Mouse (Mus musculus): ENCODE results near the gene Rbms2. TPM values are rescaled to one million over a fixed set of nuclear protein-coding genes. Genes with fewer than 3 reads are reported as not detected.
A peak's percentile ranks its signal among the peaks of the same experiment; 100 is the strongest.
"Not testable (repeated sequence)": the region's sequence is repeated elsewhere in the genome, so short reads cannot be mapped to it uniquely, and the experiment has no call there.

The Rbms2 gene
- polyA plus RNA-seq, 1 experiment from 2014 or later: 19.7 TPM

DNA sequence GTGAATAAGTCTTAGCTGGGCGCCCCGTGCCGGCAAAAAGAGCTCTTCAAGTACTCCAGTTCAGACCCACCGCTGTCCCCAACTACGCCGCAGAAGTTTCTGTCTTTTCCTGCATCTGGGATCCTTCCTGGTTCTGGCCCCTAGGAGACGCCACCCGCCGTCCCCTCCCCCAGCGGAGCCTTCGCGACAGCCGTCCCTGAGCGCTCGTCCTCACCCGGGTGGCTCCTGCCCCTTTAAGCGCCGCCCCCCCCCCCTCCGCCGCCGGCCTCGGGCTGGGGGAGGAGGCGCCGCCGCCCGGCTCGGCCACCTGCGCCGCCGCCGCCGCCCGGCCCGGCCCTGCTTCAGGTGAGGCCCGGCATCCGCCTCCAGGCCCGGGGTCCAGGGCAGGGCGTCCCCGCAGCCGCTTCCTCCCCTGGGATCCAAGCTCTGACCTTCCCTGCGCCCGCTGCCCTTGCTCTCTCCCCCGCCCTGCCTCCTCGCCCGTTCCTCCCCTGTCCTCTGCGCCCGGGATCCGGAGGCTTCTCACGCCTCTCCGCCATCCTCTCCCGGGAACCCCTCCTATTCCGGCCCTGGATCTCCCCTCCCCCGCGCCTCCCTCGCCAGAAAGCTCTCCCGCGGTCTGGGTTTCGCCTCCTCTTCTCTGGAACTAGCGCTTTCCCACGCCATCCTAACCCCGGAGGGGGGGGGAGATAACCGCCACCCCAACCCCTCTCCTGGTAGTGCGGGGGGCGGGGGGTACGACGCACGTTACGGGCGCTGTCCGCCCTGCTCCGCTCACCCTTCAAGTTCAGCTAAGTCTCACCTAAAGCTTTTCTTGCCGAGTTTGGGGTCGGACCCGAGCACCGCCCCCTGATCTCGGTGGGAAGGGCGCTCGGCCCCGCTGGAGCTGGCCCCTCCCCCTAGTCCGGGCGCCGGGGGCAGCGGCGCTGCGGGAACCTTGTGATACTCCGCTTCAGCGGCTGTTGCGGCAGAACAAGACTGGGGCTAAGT, 87.3 kb downstream of the Rbms2 start:
- Histone ChIP-seq H3K9me3 (ENCODE audit: control insufficient read depth, low read length) (no peaks in the 10 kb centered on the region), H3K4me1 (ENCODE audit: control insufficient read depth, insufficient read depth, low read length) (peaks cover 27% of the 10 kb centered on the region), H3K9ac (ENCODE audit: low read length) (peak overlapping the region; percentile 85), H3K36me3 (ENCODE audit: control insufficient read depth, insufficient read depth, low read length) (peaks cover 17% of the 10 kb centered on the region), H3K4me3 (ENCODE audit: low read depth, low read length) (peak overlapping the region; percentile 81), H3K27ac (ENCODE audit: low read depth, low read length) (peak overlapping the region; percentile 86), H3K4me2 (peak overlapping the region; percentile 85), H3K27me3 (ENCODE audit: control insufficient read depth, insufficient read depth, low read length) (no peaks in the 10 kb centered on the region)
- ATAC-seq (ENCODE audit: low FRiP score): peak; percentile 59
- under 1% methylated on average over 79 of the region's 88 CpGs for WGBS
- peak; percentile 97 for DNase-seq (ENCODE audit: low spot score, missing footprints)

DNA sequence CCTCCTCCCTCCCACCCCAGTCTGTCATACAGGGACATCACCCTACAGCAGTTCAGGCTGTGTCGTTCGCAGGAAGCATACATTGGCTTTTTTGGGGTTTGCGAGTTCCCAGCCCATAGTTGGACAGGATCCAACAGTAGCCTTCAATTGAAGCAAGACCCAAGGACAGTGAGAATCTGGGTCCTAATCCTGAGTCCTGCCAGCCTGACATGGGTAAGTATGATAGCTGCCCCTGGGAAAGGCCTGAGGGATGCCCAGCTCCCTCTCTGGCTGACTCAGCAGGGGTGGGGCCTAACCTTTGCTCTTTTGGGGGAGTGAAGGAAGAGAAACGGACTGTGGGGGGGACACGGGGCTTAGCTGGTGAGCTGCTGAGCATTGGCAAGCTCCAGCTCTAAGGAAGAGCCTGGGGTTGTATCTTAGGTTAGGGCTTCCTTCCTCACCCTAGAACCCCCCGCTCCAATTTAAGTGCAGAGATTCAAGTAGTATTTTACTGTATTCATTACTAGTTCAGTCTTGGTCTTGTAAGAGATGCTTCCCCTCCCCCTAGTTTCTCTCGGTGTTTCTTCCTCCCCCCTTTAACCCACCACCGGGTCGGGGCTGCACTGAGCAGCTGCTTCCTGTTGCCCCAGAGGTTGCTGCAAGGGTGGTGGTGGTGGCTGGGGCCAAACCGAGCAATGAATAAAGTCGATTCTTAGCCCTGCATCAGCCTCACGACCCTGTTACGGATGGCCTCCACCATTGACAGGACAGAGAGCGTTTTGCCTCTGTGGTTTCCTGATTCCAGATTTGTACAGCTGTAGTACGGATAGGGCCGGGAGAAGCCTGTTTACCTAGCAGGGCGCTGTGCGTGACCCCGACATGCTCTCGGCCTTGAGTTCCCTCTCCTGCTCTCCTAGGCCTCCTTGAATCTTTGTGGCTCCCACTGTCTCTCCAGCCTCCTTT, 88.3 kb downstream of the Rbms2 start, which contains the start of gene Baz2a:
Baz2a (plus strand) TSS at position 14 of the 942 bp plus-strand sequence.
- ATAC-seq (ENCODE audit: low FRiP score): peak; percentile 23
- peak within 1 kb of the TSS; percentile 85 for H3K9ac ChIP-seq (ENCODE audit: low read length)
- H3K36me3 ChIP-seq (ENCODE audit: control insufficient read depth, insufficient read depth, low read length): peaks cover 22% of the 10 kb centered on the region
- peak within 1 kb of the TSS; percentile 86 for H3K27ac ChIP-seq (ENCODE audit: low read depth, low read length)
- WGBS: 2% methylated on average over 20 of the region's 20 CpGs
- DNase-seq (ENCODE audit: low spot score, missing footprints): peak; percentile 91
- H3K9me3 ChIP-seq (ENCODE audit: control insufficient read depth, low read length): no peaks in the 10 kb centered on the region
- peaks cover 27% of the 10 kb centered on the region for H3K4me1 ChIP-seq (ENCODE audit: control insufficient read depth, insufficient read depth, low read length)
- peak within 1 kb of the TSS; percentile 81 for H3K4me3 ChIP-seq (ENCODE audit: low read depth, low read length)
- no peaks in the 10 kb centered on the region for H3K27me3 ChIP-seq (ENCODE audit: control insufficient read depth, insufficient read depth, low read length)
- H3K4me2 ChIP-seq: peak within 1 kb of the TSS; percentile 85

DNA sequence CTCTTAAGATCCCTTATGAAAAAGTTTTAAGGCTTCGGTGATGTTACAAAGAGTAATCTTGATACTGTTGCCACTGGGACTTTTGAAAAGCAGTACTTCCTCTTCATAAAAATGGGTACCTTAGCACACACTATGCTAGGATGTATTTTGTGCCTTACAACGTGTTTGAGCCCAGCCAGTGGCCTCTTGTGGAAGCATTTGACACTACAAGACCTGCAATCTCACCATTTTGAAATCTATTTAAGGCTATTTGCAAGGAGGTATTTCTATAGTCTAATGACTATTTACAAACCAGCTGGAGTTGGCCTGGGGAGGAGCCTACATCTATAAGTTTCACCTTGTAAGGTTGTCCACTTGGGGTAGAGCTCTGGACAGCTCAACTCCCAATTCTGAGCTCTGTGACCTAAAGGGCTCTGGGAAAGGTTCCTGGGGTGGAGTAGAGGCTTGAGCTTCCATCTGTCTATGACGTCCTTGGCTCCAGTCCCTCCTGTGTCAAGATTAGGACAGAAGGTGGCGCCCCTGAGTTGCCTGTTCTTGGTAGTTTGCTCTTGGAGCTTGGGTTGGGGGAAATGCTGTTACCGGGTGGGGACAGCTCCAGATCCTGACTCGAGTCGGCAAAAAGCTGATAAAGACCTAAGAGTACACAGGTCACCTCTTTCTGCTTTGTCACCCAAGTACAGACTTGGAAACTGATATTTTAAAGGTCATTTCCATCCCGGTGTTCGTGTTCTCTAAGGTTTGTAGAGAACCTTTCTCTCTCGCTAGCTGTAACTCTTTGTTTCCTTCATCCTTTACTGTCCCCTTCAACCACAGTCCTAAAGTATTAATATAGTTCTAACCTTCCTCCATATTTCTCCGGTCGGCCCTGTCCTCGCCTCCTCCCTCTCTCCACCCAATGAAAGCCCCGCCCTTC, 89.2 kb downstream of the Rbms2 start:
- Histone ChIP-seq H3K9me3 (ENCODE audit: control insufficient read depth, low read length) (no peaks in the 10 kb centered on the region), H3K9ac (ENCODE audit: low read length) (no peak overlapping the region), H3K36me3 (ENCODE audit: control insufficient read depth, insufficient read depth, low read length) (peaks cover 27% of the 10 kb centered on the region), H3K27ac (ENCODE audit: low read depth, low read length) (no peak overlapping the region), H3K27me3 (ENCODE audit: control insufficient read depth, insufficient read depth, low read length) (no peaks in the 10 kb centered on the region), H3K4me2 (peak overlapping the region; percentile 85), H3K4me3 (ENCODE audit: low read depth, low read length) (peak overlapping the region; percentile 81), H3K4me1 (ENCODE audit: control insufficient read depth, insufficient read depth, low read length) (peaks cover 27% of the 10 kb centered on the region)
- 10% methylated on average over 14 of the region's 14 CpGs for WGBS
- ATAC-seq (ENCODE audit: low FRiP score) (peak; percentile 38), DNase-seq (ENCODE audit: low spot score, missing footprints) (peak; percentile 99)

DNA sequence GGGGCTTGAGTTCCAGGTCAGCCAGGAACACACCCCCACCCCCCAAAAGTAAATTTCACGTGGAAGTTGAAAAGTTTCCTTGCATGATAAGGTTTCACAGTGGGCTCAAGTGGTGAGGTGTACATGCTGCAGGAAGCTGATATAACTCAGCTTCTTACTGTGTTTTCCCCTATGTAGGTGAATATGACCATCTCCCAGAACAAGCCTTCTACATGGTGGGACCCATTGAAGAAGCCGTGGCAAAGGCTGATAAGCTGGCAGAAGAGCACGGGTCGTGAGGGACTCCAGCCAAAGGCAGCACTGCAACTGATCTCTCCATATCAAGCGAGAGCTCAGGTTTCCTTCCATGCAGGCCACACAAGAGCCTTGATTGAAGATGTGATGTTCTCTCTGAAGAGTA, 90.3 kb downstream of the Rbms2 start:
- Histone ChIP-seq H3K27ac (ENCODE audit: low read depth, low read length) (no peak overlapping the region), H3K4me2 (no peak overlapping the region), H3K27me3 (ENCODE audit: control insufficient read depth, insufficient read depth, low read length) (no peaks in the 10 kb centered on the region), H3K4me3 (ENCODE audit: low read depth, low read length) (no peak overlapping the region), H3K36me3 (ENCODE audit: control insufficient read depth, insufficient read depth, low read length) (peaks cover 36% of the 10 kb centered on the region), H3K9ac (ENCODE audit: low read length) (no peak overlapping the region), H3K9me3 (ENCODE audit: control insufficient read depth, low read length) (no peaks in the 10 kb centered on the region), H3K4me1 (ENCODE audit: control insufficient read depth, insufficient read depth, low read length) (peaks cover 29% of the 10 kb centered on the region)
- ATAC-seq (ENCODE audit: low FRiP score): no peak
- WGBS: 82% methylated on average over 5 of the region's 5 CpGs
- DNase-seq (ENCODE audit: low spot score, missing footprints): no peak

DNA sequence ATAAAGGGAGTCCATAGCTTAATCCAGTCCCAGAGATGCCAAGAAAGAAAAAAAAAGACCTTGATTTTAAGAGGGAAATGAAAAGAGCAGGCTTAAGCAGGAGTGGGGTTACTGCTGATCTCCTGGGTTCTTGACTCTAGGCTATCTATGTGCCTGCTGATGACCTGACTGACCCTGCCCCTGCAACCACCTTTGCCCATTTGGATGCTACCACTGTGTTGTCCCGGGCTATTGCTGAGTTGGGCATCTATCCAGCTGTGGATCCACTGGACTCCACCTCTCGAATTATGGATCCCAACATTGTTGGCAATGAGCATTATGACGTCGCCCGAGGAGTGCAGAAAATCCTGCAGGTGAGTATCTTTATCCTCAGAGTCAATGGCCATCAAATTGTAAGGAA, 91.9 kb downstream of the Rbms2 start:
- no peak overlapping the region for H3K4me3 ChIP-seq (ENCODE audit: low read depth, low read length)
- no peak overlapping the region for H3K9ac ChIP-seq (ENCODE audit: low read length)
- H3K27me3 ChIP-seq (ENCODE audit: control insufficient read depth, insufficient read depth, low read length): no peaks in the 10 kb centered on the region
- H3K27ac ChIP-seq (ENCODE audit: low read depth, low read length): no peak overlapping the region
- no peaks in the 10 kb centered on the region for H3K9me3 ChIP-seq (ENCODE audit: control insufficient read depth, low read length)
- 97% methylated on average over 5 of the region's 5 CpGs for WGBS
- peaks cover 36% of the 10 kb centered on the region for H3K36me3 ChIP-seq (ENCODE audit: control insufficient read depth, insufficient read depth, low read length)
- no peak overlapping the region for H3K4me2 ChIP-seq
- DNase-seq (ENCODE audit: low spot score, missing footprints) (no peak), ATAC-seq (ENCODE audit: low FRiP score) (no peak)
- peaks cover 21% of the 10 kb centered on the region for H3K4me1 ChIP-seq (ENCODE audit: control insufficient read depth, insufficient read depth, low read length)

DNA sequence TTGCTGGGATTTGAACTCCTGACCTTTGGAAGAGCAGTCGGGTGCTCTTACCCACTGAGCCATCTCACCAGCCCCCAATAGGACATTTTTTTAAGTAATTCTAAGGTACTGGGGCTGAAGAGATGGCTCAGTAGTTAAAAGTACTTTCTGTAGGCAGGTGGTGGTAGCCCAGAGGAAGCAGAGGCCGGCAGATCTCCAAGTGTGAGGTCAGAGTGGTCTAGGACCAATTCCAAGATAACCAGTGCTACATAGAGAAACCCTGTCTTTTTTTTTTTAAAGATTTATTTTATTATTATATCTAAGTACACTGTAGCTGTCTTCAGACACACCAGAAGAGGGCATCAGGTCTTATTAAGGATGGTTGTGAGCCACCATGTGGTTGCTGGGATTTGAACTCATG, 92.9 kb downstream of the Rbms2 start:
- not testable (repeated sequence) for ATAC-seq (ENCODE audit: low FRiP score)

DNA sequence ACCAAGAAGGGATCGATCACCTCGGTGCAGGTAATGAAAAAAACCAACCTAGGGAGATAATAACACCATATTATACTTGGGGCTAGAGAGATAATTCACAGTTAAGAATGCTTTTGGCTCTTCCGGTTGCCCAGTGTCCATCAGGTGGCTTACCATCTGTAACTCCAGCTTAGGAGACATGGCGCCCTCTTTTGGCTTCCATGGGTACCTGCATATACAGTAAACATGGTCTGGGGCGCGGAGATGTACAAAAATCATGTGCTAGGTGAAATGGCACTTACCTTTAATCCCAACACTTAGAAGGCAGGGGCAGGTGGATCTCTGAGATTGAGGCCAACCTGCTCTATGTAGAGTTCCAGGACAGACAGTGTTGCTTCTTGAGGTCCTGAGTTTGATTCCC, 93.7 kb downstream of the Rbms2 start:
- Histone ChIP-seq H3K4me2 (no peak overlapping the region), H3K9ac (ENCODE audit: low read length) (no peak overlapping the region), H3K4me1 (ENCODE audit: control insufficient read depth, insufficient read depth, low read length) (peaks cover 17% of the 10 kb centered on the region), H3K27me3 (ENCODE audit: control insufficient read depth, insufficient read depth, low read length) (no peaks in the 10 kb centered on the region), H3K36me3 (ENCODE audit: control insufficient read depth, insufficient read depth, low read length) (peaks cover 36% of the 10 kb centered on the region), H3K27ac (ENCODE audit: low read depth, low read length) (no peak overlapping the region), H3K4me3 (ENCODE audit: low read depth, low read length) (no peak overlapping the region), H3K9me3 (ENCODE audit: control insufficient read depth, low read length) (no peaks in the 10 kb centered on the region)
- WGBS: 85% methylated on average over 6 of the region's 6 CpGs
- DNase-seq (ENCODE audit: low spot score, missing footprints) (no peak), ATAC-seq (ENCODE audit: low FRiP score) (no peak)

More for the DNA sequence above, 92.9 kb downstream of the Rbms2 start:
- not testable (repeated sequence) for H3K9ac ChIP-seq (ENCODE audit: low read length); DNase-seq (ENCODE audit: low spot score, missing footprints); H3K4me3 ChIP-seq (ENCODE audit: low read depth, low read length); H3K27me3 ChIP-seq (ENCODE audit: control insufficient read depth, insufficient read depth, low read length); H3K4me2 ChIP-seq; H3K27ac ChIP-seq (ENCODE audit: low read depth, low read length); H3K9me3 ChIP-seq (ENCODE audit: control insufficient read depth, low read length)
- Histone ChIP-seq H3K36me3 (ENCODE audit: control insufficient read depth, insufficient read depth, low read length) (peaks cover 36% of the 10 kb centered on the region), H3K4me1 (ENCODE audit: control insufficient read depth, insufficient read depth, low read length) (peaks cover 22% of the 10 kb centered on the region)
- 88% methylated on average over 2 of the region's 2 CpGs for WGBS

DNA sequence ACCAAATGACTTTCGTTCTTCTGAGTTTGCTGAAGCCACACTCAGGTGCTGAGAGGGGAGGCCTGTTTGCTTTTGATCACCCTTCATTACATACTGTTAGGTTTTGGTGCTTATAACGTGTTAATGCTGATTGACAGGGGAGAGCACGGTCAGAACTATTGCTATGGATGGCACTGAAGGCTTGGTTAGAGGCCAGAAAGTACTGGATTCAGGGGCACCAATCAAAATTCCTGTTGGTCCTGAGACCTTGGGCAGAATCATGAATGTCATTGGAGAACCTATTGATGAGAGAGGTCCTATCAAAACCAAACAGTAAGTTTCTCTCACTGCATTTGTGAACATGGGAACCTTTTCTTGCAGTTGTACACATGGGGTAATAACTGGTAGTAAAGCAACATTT, 95.9 kb downstream of the Rbms2 start:
- no peak for ATAC-seq (ENCODE audit: low FRiP score)
- 8% methylated on average over 3 of the region's 3 CpGs for WGBS
- Histone ChIP-seq H3K36me3 (ENCODE audit: control insufficient read depth, insufficient read depth, low read length) (peaks cover 30% of the 10 kb centered on the region), H3K27me3 (ENCODE audit: control insufficient read depth, insufficient read depth, low read length) (no peaks in the 10 kb centered on the region), H3K9me3 (ENCODE audit: control insufficient read depth, low read length) (no peaks in the 10 kb centered on the region), H3K4me3 (ENCODE audit: low read depth, low read length) (peak overlapping the region; percentile 99), H3K4me1 (ENCODE audit: control insufficient read depth, insufficient read depth, low read length) (peaks cover 12% of the 10 kb centered on the region), H3K4me2 (peak overlapping the region; percentile 96), H3K9ac (ENCODE audit: low read length) (peak overlapping the region; percentile 97), H3K27ac (ENCODE audit: low read depth, low read length) (no peak overlapping the region)
- no peak for DNase-seq (ENCODE audit: low spot score, missing footprints)
